Mouse (Mus musculus) ES-E14 (cell line): ENCODE measurements around the gene Hesx1. TPM values are rescaled to one million over a fixed set of nuclear protein-coding genes. Genes with fewer than 3 reads are reported as not detected.

Source experiments
- DNase-seq: peaks from one replicate; pipeline ENCODE4 v3.0.0-alpha.2; 2013; ENCODE audit warnings: low read depth, low spot score
- H3K27ac ChIP-seq: 2 replicates; pipeline ENCODE4 v1.5.1; 2012; ENCODE audit warnings: low read depth, mild to moderate bottlenecking, low read length, moderate library complexity, mixed read lengths; ENCODE audit not compliant: poor library complexity, insufficient read depth, severe bottlenecking
- H3K36me3 ChIP-seq: 2 replicates; pipeline ENCODE4 v1.6.1; 2012; ENCODE audit warnings: mild to moderate bottlenecking, low read length, moderate library complexity, mixed read lengths; ENCODE audit not compliant: control insufficient read depth, poor library complexity, insufficient read depth, severe bottlenecking
- H3K4me1 ChIP-seq, 2 experiments: fragments of 150-350 bp in 1 of 2; sonication (generic) in 1 of 2; 2 replicates each; pipeline ENCODE4 v1.6.1; 2012; ENCODE audit warnings: low read length in 2 of 2, mild to moderate bottlenecking in 1 of 2, mixed read lengths in 1 of 2; ENCODE audit not compliant: control insufficient read depth in 2 of 2, insufficient read depth in 2 of 2, poor library complexity in 1 of 2
- H3K4me3 ChIP-seq, 2 experiments: fragments of 150-350 bp in 1 of 2; sonication (generic) in 1 of 2; 2 replicates each; pipeline ENCODE4 v1.5.1; 2012; ENCODE audit warnings: low read length in 2 of 2, low read depth in 1 of 2, mild to moderate bottlenecking in 1 of 2, mixed read lengths in 1 of 2; ENCODE audit not compliant: insufficient read depth in 1 of 2, poor library complexity in 1 of 2, severe bottlenecking in 1 of 2
- H3K9ac ChIP-seq: 2 replicates; pipeline ENCODE4 v1.6.1; 2012; ENCODE audit warnings: low read depth, mild to moderate bottlenecking, low read length, mixed read lengths; ENCODE audit not compliant: poor library complexity, insufficient read depth, severe bottlenecking
- H3K9me3 ChIP-seq: fragments of 150-350 bp; sonication (generic); 2 replicates; pipeline ENCODE4 v1.6.1; 2012; ENCODE audit warnings: low read depth, mild to moderate bottlenecking, low read length; ENCODE audit not compliant: control insufficient read depth, insufficient read depth
- CHD2 ChIP-seq: IDR thresholded peaks from 2 replicates; pipeline ENCODE4 v1.6.1; 2014; ENCODE audit warnings: mild to moderate bottlenecking, low read depth, low read length, inconsistent platforms
- HCFC1 ChIP-seq: IDR thresholded peaks from 2 replicates; pipeline ENCODE4 v1.6.1; 2012; ENCODE audit warnings: low read length, inconsistent platforms, borderline replicate concordance; ENCODE audit not compliant: insufficient read depth
- MAFK ChIP-seq: IDR thresholded peaks from 2 replicates; pipeline ENCODE4 v1.6.1; 2014; ENCODE audit warnings: mild to moderate bottlenecking, low read depth, low read length, inconsistent platforms; ENCODE audit not compliant: insufficient read depth
- ZC3H11A ChIP-seq: IDR thresholded peaks from 2 replicates; pipeline ENCODE4 v1.6.1; 2012; ENCODE audit warnings: low read depth, mild to moderate bottlenecking, inconsistent platforms, low read length, borderline replicate concordance
- ZNF384 ChIP-seq: IDR thresholded peaks from 2 replicates; pipeline ENCODE4 v1.6.1; 2012; ENCODE audit warnings: low read depth, low read length, inconsistent platforms
- in situ Hi-C, 2 experiments: fragments of 600-800 bp; cut with MboI; formaldehyde crosslinking; loops; one replicate each; pipeline ENCODE4 v1.15.1; 2025; ENCODE audit warnings: low sequenced_read_pairs in 2 of 2, inconsistent platforms in 1 of 2; ENCODE audit not compliant: unreplicated experiment in 2 of 2
- total RNA-seq: library from RNA; depleted of rRNA; stranded (reverse); fragments of 300-350 nt; gene quantifications from 2 replicates; pipeline ENCODE4 v1.2.3, GENCODE M21; 2012

Hesx1 gene
- total RNA-seq, 1 experiment, result 0.31 TPM

DNA sequence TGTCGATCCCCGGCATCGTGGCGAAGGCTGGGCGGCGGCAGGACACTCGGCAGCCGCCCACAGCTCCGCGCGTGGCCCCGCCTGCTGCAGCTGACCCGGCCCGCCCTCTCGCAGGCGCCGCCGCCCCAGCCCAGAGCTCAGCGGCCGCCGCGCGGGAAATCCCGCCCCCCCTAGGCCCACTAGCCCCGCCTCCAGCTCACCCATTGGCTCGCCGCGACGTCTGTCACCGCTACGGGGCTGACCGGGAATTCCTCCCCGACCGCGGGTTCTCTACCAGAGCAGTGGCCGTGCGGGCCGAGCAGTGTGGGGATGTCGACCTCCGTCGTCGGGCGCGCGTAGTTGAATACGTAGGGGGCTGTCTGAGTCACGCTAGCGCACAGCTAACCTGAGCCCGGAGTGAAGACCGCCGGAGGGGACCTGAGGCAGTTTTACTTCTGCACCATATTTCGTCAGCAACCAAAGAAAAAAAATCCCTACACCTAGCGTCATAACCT, 23.7 kb upstream of the Hesx1 start:
- peak; percentile 62; the same call in 1 of the 2 replicates for TF ChIP-seq HCFC1
- peak; percentile 53; the same call in 1 of the 2 replicates for TF ChIP-seq CHD2
- TF ChIP-seq ZC3H11A, result no peak
- TF ChIP-seq MAFK, result no peak
- 0 out of 2 replicates have a peak, but pooled peaks have one; percentile 46 for TF ChIP-seq ZNF384
- no peaks in the 10 kb centered on the region for H3K36me3 ChIP-seq
- peak overlapping the region; percentile 94 for H3K9ac ChIP-seq
- H3K4me3 ChIP-seq, result peak overlapping the region; percentile 79 to 90
- H3K27ac ChIP-seq, result peak overlapping the region; percentile 19; the same call in 1 of the 2 replicates
- no peaks in the 10 kb centered on the region for H3K9me3 ChIP-seq
- peaks cover 0 to 4% of the 10 kb centered on the region in 2 experiments; a peak in 1 of 4 replicates for H3K4me1 ChIP-seq
- in situ Hi-C loops, result no loop called here
- peak; percentile 84 for DNase-seq

DNA sequence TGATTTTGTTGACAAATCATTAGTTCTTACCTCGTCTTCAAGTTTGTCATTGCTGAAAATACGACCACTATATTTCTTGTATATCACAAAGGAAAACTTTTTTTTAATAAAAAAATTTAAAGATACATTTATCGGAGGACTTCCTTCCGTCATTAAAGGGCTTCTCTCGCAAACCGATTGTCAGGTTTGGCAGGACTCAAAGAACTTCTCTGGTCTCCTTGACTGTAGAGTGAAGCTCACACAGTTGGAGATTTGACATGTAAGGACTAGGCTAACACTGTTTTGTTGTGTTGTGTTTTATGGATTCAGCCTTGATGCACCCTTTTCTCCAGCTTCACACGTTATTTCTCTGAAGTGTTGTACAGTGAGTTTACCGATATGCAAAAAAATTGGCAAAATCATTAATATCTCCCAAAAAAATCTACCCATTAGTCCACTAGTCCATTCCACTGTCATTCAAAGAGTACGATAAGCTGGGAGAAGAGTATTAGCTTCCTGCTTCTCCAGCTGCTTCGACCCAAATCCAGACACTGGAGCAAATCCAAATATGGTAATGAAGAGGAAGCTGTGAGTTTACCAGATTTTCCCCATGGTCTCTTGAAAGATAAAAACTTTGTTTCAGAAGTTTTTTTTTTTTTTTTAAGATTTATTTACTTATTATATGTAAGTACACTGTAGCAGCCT, 23.0 kb upstream of the Hesx1 start, which contains the start of gene Appl1:
Appl1 (minus strand) TSS at position 127 of the 684 bp plus-strand sequence.
- DNase-seq, result no peak
- Histone ChIP-seq H3K27ac (peak within 1 kb of the TSS; percentile 19; the same call in 1 of the 2 replicates), H3K9ac (peak within 1 kb of the TSS; percentile 94), H3K4me1 (peaks cover 0 to 4% of the 10 kb centered on the region in 2 experiments; a peak in 1 of 4 replicates), H3K36me3 (no peaks in the 10 kb centered on the region), H3K4me3 (peak within 1 kb of the TSS; percentile 79 to 90), H3K9me3 (no peaks in the 10 kb centered on the region)
- TF ChIP-seq HCFC1 (no peak), ZC3H11A (no peak), ZNF384 (no peak), MAFK (no peak), CHD2 (no peak)
- in situ Hi-C loops, result no loop called here

DNA sequence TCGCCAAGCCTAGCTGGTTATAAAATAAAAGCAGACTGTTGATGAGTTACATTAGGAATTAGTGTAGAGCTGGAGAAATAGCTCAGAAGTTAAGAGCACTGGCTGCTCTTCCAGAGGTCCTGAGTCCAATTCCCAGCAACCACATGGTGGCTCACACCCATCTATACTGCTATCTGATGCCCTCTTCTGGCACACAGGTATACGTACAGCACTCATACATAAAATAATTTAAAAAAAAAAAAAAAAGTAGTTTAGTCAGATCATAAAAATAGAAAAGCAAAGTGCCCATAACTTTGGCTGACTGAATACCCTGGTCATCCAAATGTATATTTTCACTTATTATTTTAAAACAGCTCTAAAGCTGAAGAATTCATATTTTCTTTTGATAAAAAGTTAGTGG, 21.1 kb upstream of the Hesx1 start:
- no peak overlapping the region for H3K9ac ChIP-seq
- in situ Hi-C loops, result no loop called here

DNA sequence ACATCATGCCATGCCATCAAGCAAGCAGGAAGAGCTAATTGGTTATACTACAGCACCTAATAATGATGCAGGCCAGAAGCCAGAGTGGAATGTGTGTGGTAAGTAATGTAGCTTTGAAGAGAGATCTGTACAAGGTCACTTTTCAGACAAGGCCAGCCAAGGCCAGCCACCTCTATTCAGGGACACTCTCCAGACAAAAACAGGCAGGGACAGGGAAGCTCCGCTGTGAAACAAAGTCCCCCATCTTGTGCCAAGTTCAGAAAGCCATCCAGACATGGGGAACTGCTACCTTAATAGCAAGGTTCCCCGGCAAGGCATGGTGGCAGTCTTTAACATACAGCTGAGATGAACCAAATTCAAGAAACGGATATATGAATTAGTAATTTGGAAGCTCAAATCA, 18.7 kb upstream of the Hesx1 start:
- Histone ChIP-seq H3K27ac (no peak overlapping the region), H3K9ac (no peak overlapping the region), H3K4me1 (0 out of 4 replicates have a peak, but pooled peaks cover 0 to 4% of the 10 kb centered on the region in 2 experiments), H3K4me3 (no peak overlapping the region), H3K36me3 (no peaks in the 10 kb centered on the region), H3K9me3 (no peaks in the 10 kb centered on the region)
- in situ Hi-C loops, result no loop called here
- TF ChIP-seq HCFC1, result no peak
- no peak for TF ChIP-seq MAFK
- TF ChIP-seq ZC3H11A, result no peak
- no peak for TF ChIP-seq CHD2
- no peak for TF ChIP-seq ZNF384
- no peak for DNase-seq

More for the DNA sequence above, 21.1 kb upstream of the Hesx1 start:
- Histone ChIP-seq H3K9me3 (no peaks in the 10 kb centered on the region), H3K27ac (no peak overlapping the region), H3K36me3 (no peaks in the 10 kb centered on the region), H3K4me3 (no peak overlapping the region), H3K4me1 (0 out of 4 replicates have a peak, but pooled peaks cover 0 to 4% of the 10 kb centered on the region in 2 experiments)
- no peak for DNase-seq
- TF ChIP-seq ZC3H11A (no peak), ZNF384 (peak; percentile 90), CHD2 (no peak), MAFK (no peak), HCFC1 (no peak)
